Mouse (Mus musculus) kidney, postnatal 0 days (tissue): ENCODE data around the gene Tprgl. TPM values are rescaled to one million over a fixed set of nuclear protein-coding genes. Genes with fewer than 3 reads are reported as not detected.

ENCODE experiments used
- ATAC-seq: fragments of 200-750 bp; cut with Nextera tagmentation; replicated peaks from 2 replicates; pipeline ENCODE4 v1.8.0; 2017; ENCODE audit warnings: low read depth, moderate number of reproducible peaks, moderate TSS enrichment, moderate library complexity; ENCODE audit not compliant: low FRiP score
- DNase-seq: peaks from one replicate; pipeline ENCODE4 v3.0.0-alpha.2; 2016; ENCODE audit warnings: low spot score
- H3K27ac ChIP-seq: fragments of 300-500 bp; sonication (generic); 2 replicates; pipeline ENCODE4 v1.5.1; 2014; ENCODE audit warnings: mild to moderate bottlenecking
- H3K27me3 ChIP-seq: fragments of 300-500 bp; sonication (generic); 2 replicates; pipeline ENCODE4 v1.6.1; 2014; ENCODE audit warnings: low read length, mixed read lengths; ENCODE audit not compliant: insufficient read depth
- H3K36me3 ChIP-seq: fragments of 300-500 bp; sonication (generic); 2 replicates; pipeline ENCODE4 v1.6.1; 2014; ENCODE audit warnings: low read length, mixed read lengths; ENCODE audit not compliant: insufficient read depth
- H3K4me1 ChIP-seq: fragments of 300-500 bp; sonication (generic); replicated peaks from 2 replicates; pipeline ENCODE4 v1.6.1; 2014; ENCODE audit warnings: antibody characterized with exemption, low read length, mixed read lengths; ENCODE audit not compliant: insufficient read depth
- H3K4me2 ChIP-seq: fragments of 300-500 bp; sonication (generic); 2 replicates; pipeline ENCODE4 v1.6.1; 2014; ENCODE audit warnings: mild to moderate bottlenecking, low read length, moderate library complexity, mixed read lengths
- H3K4me3 ChIP-seq: fragments of 300-500 bp; sonication (generic); replicated peaks from 2 replicates; pipeline ENCODE4 v1.5.1; 2014; ENCODE audit warnings: low read depth, low read length
- H3K9ac ChIP-seq: fragments of 300-500 bp; sonication (generic); 2 replicates; pipeline ENCODE4 v1.6.1; 2014; ENCODE audit warnings: low read depth, low read length
- H3K9me3 ChIP-seq: fragments of 300-500 bp; sonication (generic); replicated peaks from 2 replicates; pipeline ENCODE4 v1.6.1; 2016; ENCODE audit warnings: low read length, inconsistent platforms, mixed read lengths
- CTCF ChIP-seq: IDR thresholded peaks from 2 replicates; pipeline ENCODE4 v1.5.1; 2016; ENCODE audit warnings: antibody characterized with exemption, low read depth, mild to moderate bottlenecking, moderate library complexity
- WGBS: fragments of 180-500 bp; shearing (Covaris S2); extraction: QIAGEN DNeasy Blood & Tissue Kit; methylation state at CpG from one replicate; pipeline ENCODE4 v1.1.7; 2014; 5-methylcytosine and 5-hydroxymethylcytosine counted together
- polyA plus RNA-seq: library from polyadenylated mRNA; unstranded; fragments of >200 nt; fragmentation: Nextera tagmentation; extraction: Ambion mirVana; gene quantifications from 2 replicates; pipeline ENCODE4 v1.2.1, GENCODE M21; 2015

The Tprgl gene
- polyA plus RNA-seq, 1 experiment from 2014 or later = 172 TPM

DNA sequence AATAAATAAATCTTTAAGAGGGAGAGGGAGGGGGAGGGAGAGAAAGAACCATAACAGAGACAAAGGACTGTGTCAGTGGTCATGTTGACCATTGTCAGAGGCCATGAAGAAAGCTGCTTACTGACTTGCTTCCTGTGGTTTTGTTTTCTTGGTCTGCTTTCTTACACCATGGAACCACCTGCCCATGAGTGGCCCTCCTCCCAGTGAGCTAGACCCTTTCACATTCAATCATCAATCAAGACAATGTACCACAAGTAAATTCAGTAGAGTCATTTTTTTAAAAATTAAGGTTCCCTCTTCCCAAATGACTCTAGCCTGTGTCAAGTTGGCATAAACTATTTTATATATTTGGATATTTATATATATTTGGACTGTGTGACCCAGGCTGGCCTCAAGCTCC lies 30.5 kb downstream of the Tprgl start:
- Histone ChIP-seq H3K4me3 (no peak overlapping the region), H3K4me2 (no peak overlapping the region), H3K9me3 (no peaks in the 10 kb centered on the region), H3K36me3 (no peaks in the 10 kb centered on the region), H3K27ac (no peak overlapping the region), H3K9ac (no peak overlapping the region), H3K4me1 (no peaks in the 10 kb centered on the region), H3K27me3 (0 out of 2 replicates have a peak, but pooled peaks cover 4% of the 10 kb centered on the region)
- DNase-seq (no peak), ATAC-seq (no peak)
- TF ChIP-seq CTCF = no peak

DNA sequence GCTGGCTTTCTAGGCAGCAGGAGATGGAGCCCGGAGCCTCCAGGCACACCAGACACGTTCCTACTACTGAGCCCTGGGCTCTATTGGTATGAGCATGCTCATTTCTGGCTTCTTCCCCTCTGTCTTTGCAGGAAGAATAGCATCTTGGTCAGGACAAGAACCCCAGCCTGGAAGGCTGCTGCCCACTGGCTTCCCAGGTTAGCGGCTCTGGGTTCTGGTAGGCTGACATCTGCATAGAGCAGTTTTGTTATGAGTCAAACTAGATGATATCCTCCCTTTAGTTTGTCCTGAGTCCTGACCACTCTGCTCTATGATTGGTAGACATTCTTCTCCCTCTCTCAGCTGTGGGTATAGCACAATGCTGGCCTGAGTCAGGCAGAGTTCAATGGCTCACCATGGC lies 33.2 kb downstream of the Tprgl start:
- 77% methylated on average over 3 of the region's 3 CpGs for WGBS
- Histone ChIP-seq H3K9me3 (no peaks in the 10 kb centered on the region), H3K27me3 (0 out of 2 replicates have a peak, but pooled peaks cover 4% of the 10 kb centered on the region), H3K4me3 (no peak overlapping the region), H3K27ac (no peak overlapping the region), H3K4me1 (no peaks in the 10 kb centered on the region), H3K36me3 (no peaks in the 10 kb centered on the region), H3K9ac (no peak overlapping the region), H3K4me2 (no peak overlapping the region)
- no peak for TF ChIP-seq CTCF
- DNase-seq (no peak), ATAC-seq (no peak)

DNA sequence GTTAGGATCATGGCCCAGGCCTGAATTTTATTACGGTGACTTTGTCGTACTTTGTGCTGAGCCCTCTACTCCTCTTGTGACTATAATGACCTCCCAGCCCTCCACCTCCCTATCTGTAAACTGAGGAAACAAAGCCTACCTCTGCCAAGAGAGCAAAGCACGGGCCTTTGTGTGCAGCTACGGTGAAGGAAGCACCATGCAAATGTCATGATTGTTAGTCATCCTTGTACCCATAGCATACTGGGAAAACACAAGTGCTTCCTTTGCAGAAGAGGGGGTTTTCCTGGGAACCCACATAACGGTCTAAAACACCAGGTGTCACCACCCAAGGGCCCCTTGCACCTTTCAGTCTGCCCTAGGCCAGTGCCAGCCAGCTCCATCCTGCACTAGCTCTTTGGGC lies 35.3 kb downstream of the Tprgl start:
- H3K27ac ChIP-seq = no peak overlapping the region
- TF ChIP-seq CTCF = no peak
- H3K9ac ChIP-seq = no peak overlapping the region
- WGBS = 75% methylated on average over 5 of the region's 5 CpGs
- no peak overlapping the region for H3K4me3 ChIP-seq
- no peaks in the 10 kb centered on the region for H3K36me3 ChIP-seq
- no peak overlapping the region for H3K4me2 ChIP-seq
- DNase-seq (no peak), ATAC-seq (no peak)
- no peaks in the 10 kb centered on the region for H3K4me1 ChIP-seq
- no peaks in the 10 kb centered on the region for H3K9me3 ChIP-seq
- H3K27me3 ChIP-seq = 0 out of 2 replicates have a peak, but pooled peaks cover 4% of the 10 kb centered on the region

DNA sequence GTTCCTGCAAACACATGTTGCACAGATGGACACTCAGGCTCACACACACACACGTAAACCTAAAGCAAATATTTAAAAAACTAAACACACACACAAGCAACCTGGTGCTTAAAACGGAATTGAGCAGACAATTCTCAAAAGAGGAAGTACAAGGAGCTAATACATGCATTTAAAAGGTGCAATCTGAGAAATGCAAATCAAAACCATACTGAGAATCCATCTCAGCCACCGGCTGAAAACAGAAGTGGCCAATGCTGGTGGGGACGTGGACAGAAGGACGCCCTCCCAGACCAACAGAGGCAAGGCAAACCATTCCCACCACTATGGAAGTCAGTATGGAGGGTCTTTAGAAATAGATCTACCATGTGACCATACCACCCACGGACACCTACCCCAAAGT lies 36.9 kb downstream of the Tprgl start:
- Histone ChIP-seq H3K4me2 (no peak overlapping the region), H3K9me3 (no peaks in the 10 kb centered on the region), H3K27me3 (no peaks in the 10 kb centered on the region), H3K27ac (no peak overlapping the region), H3K9ac (no peak overlapping the region), H3K4me1 (no peaks in the 10 kb centered on the region), H3K36me3 (no peaks in the 10 kb centered on the region), H3K4me3 (no peak overlapping the region)
- WGBS = 79% methylated on average over 6 of the region's 6 CpGs
- TF ChIP-seq CTCF = no peak
- ATAC-seq (no peak), DNase-seq (no peak)

DNA sequence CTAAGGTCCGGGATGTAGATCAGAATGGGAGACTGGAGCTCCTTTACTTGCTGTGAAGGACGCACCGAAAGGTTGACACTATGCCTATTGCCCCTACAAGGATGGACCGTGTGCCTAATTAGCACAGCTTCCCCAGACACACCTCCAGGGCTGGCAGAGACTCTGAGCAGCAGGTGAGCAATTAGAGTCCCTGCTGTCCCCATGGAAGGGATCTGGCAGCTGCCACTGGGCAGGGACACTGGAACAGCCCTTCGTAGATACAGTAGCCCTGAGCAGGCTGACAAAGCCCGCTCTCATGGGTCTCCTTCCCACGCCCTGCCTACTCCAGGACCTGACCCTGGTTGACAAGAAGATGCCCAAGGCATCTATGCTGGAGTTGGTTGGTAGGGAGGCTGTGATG lies 38.1 kb downstream of the Tprgl start:
- WGBS = 69% methylated on average over 7 of the region's 7 CpGs
- no peak overlapping the region for H3K4me3 ChIP-seq
- no peaks in the 10 kb centered on the region for H3K4me1 ChIP-seq
- H3K36me3 ChIP-seq = no peaks in the 10 kb centered on the region
- DNase-seq (no peak), ATAC-seq (no peak)
- no peak overlapping the region for H3K27ac ChIP-seq
- no peak overlapping the region for H3K9ac ChIP-seq
- TF ChIP-seq CTCF = no peak
- no peaks in the 10 kb centered on the region for H3K9me3 ChIP-seq
- H3K4me2 ChIP-seq = no peak overlapping the region
- H3K27me3 ChIP-seq = no peaks in the 10 kb centered on the region

DNA sequence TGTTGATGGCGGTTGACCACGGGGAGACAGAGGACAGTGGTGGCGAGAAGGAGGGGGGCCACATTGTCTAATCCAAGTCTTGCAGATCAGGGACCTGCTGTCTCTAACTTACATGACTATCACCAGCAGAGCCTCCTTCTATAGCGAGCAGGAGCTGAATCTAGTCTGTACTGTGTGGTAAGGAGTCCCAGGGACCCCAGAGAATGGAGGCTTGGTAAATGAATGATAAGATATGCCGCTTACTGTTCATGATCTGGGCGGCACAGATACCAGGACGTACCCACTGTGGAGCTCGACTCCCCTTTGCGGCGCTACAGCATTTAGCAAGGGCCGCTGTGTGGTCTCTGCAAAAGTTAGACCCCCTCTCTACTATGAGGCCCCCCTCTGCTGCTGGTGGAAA lies 38.7 kb downstream of the Tprgl start:
- Histone ChIP-seq H3K36me3 (no peaks in the 10 kb centered on the region), H3K27ac (no peak overlapping the region), H3K9ac (no peak overlapping the region), H3K9me3 (no peaks in the 10 kb centered on the region), H3K4me1 (no peaks in the 10 kb centered on the region), H3K27me3 (no peaks in the 10 kb centered on the region), H3K4me2 (no peak overlapping the region), H3K4me3 (no peak overlapping the region)
- no peak for TF ChIP-seq CTCF
- DNase-seq (no peak), ATAC-seq (no peak)
- 81% methylated on average over 11 of the region's 11 CpGs for WGBS

DNA sequence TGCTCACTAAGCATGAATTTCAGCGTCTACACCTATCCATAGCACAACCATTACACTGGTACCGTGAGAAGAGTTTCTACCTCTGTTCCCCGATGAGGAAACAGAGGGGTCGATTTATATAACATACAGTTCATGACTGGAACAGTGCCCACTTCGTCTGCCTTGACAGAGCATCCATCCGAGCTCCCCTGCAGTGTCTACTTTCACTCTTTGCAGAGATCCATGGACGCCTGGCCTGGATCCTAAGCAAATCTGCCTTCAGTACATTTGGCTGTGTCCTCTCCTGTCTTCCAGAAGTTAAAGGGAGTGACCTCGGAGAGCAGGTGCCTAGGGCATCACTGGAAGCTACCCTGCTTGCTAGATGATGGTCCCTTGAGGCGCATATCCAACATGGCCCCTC lies 41.3 kb downstream of the Tprgl start:
- WGBS = 80% methylated on average over 9 of the region's 9 CpGs
- Histone ChIP-seq H3K27me3 (no peaks in the 10 kb centered on the region), H3K4me1 (no peaks in the 10 kb centered on the region), H3K9me3 (no peaks in the 10 kb centered on the region), H3K4me3 (no peak overlapping the region), H3K27ac (no peak overlapping the region), H3K36me3 (no peaks in the 10 kb centered on the region), H3K4me2 (no peak overlapping the region), H3K9ac (no peak overlapping the region)
- no peak for TF ChIP-seq CTCF
- no peak for ATAC-seq
- DNase-seq = no peak
